Mouse (Mus musculus) bone marrow, adult 2 months (tissue): ENCODE measurements around the gene Anapc2. TPM values are rescaled to one million over a fixed set of nuclear protein-coding genes. Genes with fewer than 3 reads are reported as not detected.

Source experiments
- H3K27ac ChIP-seq: fragments of 200-500 bp; 2 replicates; pipeline ENCODE4 v1.5.1; 2012; ENCODE audit warnings: low read depth, mild to moderate bottlenecking, control low read depth, inconsistent platforms, low read length; ENCODE audit not compliant: control insufficient read depth, poor library complexity, insufficient read depth
- H3K4me1 ChIP-seq: fragments of 200-500 bp; 2 replicates; pipeline ENCODE4 v1.6.1; 2011; ENCODE audit warnings: low read length; ENCODE audit not compliant: control insufficient read depth, insufficient read depth
- H3K4me3 ChIP-seq: fragments of 200-500 bp; replicated peaks from 2 replicates; pipeline ENCODE3; 2011; ENCODE audit warnings: mild to moderate bottlenecking, low read depth, low read length, control low read depth; ENCODE audit not compliant: control insufficient read depth
- CTCF ChIP-seq: fragments of 200-500 bp; IDR thresholded peaks from 2 replicates; pipeline ENCODE4 v1.5.1; 2011; ENCODE audit warnings: low read length, control low read depth; ENCODE audit not compliant: control insufficient read depth, insufficient read depth
- POLR2A ChIP-seq: fragments of 200-500 bp; IDR thresholded peaks from 2 replicates; pipeline ENCODE4 v1.6.1; 2011; ENCODE audit warnings: low read depth, mild to moderate bottlenecking, control low read depth, low read length, borderline replicate concordance; ENCODE audit not compliant: control insufficient read depth
- WGBS: fragments of 180-500 bp; shearing (Covaris S2); methylation state at CpG from one replicate; pipeline ENCODE4 v1.1.7; 2018; 5-methylcytosine and 5-hydroxymethylcytosine counted together
- polyA plus RNA-seq: library from polyadenylated mRNA; stranded (reverse); fragments of >200 nt; gene quantifications from 2 replicates; pipeline ENCODE4 v1.2.4, GENCODE M21; 2011; ENCODE audit warnings: low replicate concordance; ENCODE audit not compliant: missing spikeins, insufficient read depth, insufficient read length

Gene Anapc2
- polyA plus RNA-seq, 1 experiment: 34.3 TPM

- TF ChIP-seq CTCF (no peak), POLR2A (no peak)
- Histone ChIP-seq H3K4me3 (no peak overlapping the region), H3K4me1 (no peaks in the 10 kb centered on the region), H3K27ac (no peak overlapping the region)
- WGBS: 75% methylated on average over 9 of the region's 9 CpGs
Measured at GRCm38 (mm10) chr2:25293706-25294105, 21.4 kb downstream of the Anapc2 start.

- H3K27ac ChIP-seq: no peak overlapping the region
- WGBS: 69% methylated on average over 8 of the region's 8 CpGs
- H3K4me3 ChIP-seq: no peak overlapping the region
- TF ChIP-seq POLR2A: no peak
- H3K4me1 ChIP-seq: no peaks in the 10 kb centered on the region
Measured at GRCm38 (mm10) chr2:25297093-25297492, 24.8 kb downstream of the Anapc2 start.

DNA sequence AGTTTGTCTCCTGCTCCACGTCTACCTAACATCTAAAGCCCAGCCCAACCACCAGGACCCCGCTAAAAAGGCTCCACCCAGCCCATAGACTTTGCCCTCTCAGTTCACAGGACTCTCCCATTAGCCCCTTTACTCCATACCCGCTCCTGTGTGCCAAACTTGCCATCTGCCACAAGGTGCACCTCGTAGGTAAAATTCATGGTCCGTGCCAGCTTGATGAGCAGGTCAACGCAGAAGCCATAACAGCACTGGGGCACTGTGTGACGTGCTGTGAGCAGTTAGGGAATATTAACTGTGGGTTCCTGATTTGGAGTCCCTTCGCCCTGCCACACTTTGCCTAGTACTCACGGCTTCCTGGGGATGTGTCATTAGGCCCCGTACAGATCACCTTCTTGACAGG lies 25.8 kb downstream of the Anapc2 start:
- Histone ChIP-seq H3K4me3 (no peak overlapping the region), H3K27ac (no peak overlapping the region), H3K4me1 (no peaks in the 10 kb centered on the region)
- 69% methylated on average over 10 of the region's 10 CpGs for WGBS
- TF ChIP-seq CTCF (no peak), POLR2A (no peak)

DNA sequence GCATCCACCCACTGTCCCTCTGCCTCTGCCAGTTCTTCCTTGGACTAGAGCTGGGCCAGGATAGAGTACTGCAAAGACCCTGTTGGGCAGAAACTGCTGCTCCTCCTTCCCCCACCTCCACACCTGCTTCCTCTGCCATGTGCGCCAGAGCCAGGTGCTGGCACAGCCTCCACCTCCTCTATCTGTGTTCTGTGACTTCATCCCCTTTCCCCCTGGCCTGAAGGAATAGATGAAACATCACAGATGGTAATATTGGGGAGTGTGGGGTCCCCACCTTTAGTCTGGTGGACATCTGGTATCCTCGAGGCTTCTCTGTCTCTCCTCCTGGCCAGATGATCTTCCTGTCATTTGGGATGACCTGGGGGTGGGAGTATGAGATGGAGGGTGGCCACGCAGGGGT lies 31.2 kb downstream of the Anapc2 start:
- H3K4me1 ChIP-seq: no peaks in the 10 kb centered on the region
- no peak overlapping the region for H3K4me3 ChIP-seq
- 51% methylated on average over 3 of the region's 3 CpGs for WGBS
- H3K27ac ChIP-seq: no peak overlapping the region
- TF ChIP-seq POLR2A (no peak), CTCF (no peak)

- TF ChIP-seq CTCF: no peak
- no peak overlapping the region for H3K27ac ChIP-seq
- no peaks in the 10 kb centered on the region for H3K4me1 ChIP-seq
- no peak overlapping the region for H3K4me3 ChIP-seq
- WGBS: 58% methylated on average over 7 of the region's 7 CpGs
Measured at GRCm38 (mm10) chr2:25303931-25304656, 31.8 kb downstream of the Anapc2 start.

DNA sequence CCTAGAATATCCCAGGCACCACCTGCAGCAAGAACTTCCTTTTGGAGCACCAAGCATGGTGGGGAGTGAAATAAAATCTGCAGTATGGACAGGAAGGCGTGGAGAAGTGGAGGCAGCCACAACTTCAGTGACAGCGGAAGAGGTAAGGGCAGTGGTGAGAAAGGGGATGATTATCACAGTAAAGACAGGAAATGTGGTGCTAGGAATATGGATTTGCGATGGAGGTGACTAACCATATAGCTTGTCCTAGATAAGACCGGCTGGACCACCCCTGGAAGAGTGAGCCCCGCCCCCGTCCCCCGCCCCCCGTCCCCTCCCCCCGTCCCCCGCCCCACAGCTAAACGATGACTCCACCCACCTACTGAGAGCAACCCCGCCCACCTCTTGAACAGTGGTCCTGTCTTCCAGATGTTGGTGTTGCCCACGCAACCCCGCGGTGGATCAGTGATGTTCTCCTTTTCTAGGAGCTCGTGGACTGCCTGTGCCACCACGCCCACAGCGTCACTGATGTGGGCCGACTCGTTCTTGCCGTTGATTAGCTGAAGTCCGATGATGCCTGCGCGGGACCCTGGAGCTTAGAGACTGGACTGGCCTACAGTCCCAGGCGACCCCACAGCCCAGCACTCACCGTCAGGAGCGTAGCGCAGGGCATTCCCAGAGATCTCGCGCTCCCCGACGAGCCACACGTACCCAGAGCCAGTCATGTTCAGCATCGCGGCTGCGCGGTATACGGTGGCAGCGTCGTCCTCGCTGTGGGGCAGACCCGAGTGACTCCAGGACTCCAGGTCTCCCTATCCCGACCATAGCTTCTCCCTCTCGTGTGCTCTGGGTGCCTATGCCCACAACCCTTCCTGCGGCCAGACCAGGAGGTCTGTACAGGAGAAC lies 32.6 kb downstream of the Anapc2 start:
- 2% methylated on average over 45 of the region's 45 CpGs for WGBS

DNA sequence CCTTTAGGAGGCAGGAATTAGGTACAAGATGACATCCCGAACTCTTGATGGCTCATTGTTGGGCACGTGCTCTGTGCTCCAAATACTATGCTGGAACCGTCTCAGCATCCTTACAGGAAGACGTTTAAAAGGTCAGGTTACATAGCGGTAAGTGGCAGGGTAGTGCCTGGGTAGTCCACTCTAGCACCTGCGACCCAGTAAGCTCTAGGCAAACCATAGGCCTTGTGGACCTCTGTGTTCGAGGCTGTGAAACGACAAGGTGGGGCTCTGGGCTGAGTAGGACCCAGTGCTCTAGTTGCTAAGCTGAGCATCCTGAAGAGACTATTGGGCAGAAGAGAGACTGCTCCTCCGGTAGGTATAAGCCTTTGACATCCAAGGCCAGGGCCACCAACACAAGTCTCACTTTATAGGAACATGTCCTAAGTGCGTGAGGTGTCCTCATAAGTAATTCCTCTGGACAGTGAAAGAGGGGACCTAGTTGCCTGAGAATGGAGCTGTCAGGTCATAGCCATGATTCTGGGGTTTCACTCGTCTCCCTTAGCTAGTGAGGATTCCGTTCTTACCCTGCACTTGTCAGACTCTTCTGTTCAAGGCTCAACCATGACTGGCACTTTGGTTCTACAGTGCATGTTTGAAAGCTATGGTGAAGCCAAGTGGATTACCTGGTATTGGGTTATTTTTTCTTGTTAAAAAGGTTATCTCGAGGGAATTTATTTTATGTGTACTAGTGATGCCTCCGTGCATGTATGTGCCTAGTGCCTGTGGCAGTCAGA lies 33.5 kb downstream of the Anapc2 start:
- Histone ChIP-seq H3K27ac (no peak overlapping the region), H3K4me3 (no peak overlapping the region), H3K4me1 (no peaks in the 10 kb centered on the region)
- no peak for TF ChIP-seq POLR2A
- WGBS: 46% methylated on average over 14 of the region's 14 CpGs

More for the DNA sequence above, 32.6 kb downstream of the Anapc2 start:
- Histone ChIP-seq H3K4me1 (no peaks in the 10 kb centered on the region), H3K4me3 (no peak overlapping the region), H3K27ac (no peak overlapping the region)
- 0 out of 2 replicates have a peak, but pooled peaks have one; percentile 12 for TF ChIP-seq POLR2A
- no peak for TF ChIP-seq CTCF

DNA sequence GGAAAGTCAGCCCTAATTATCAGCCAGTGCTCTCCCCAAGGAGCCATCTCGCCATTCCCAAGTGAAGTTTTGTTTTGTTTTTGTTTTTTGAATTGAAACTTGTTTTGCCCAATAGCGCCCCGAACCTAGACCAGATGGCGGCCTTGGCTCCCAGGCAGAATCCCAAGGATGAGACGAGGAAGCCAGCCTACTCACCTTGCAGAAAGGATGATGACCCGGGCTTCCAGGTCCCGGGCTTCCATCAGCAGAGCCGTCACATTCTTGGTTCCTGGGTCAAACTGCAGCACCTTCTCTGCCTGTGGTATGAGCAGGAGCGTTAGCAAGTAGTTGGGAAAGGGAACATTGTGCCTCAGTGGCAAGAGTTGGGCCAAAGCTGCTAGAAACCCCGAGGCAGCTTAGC lies 37.9 kb downstream of the Anapc2 start:
- WGBS: 49% methylated on average over 10 of the region's 10 CpGs
- Histone ChIP-seq H3K4me1 (no peaks in the 10 kb centered on the region; the same call in 1 of the 2 replicates), H3K27ac (no peak overlapping the region), H3K4me3 (no peak overlapping the region)
- TF ChIP-seq POLR2A: no peak
- TF ChIP-seq CTCF: no peak
